Mouse (Mus musculus) left cerebral cortex, postnatal 25 days (tissue): ENCODE data around the gene Gm49388. TPM values are rescaled to one million over a fixed set of nuclear protein-coding genes. Genes with fewer than 3 reads are reported as not detected.

Source experiments
- DNase-seq, 2 experiments: peaks; one replicate each; pipeline ENCODE4 v3.0.0; 2022; ENCODE audit warnings: low spot score in 2 of 2, mixed read lengths in 1 of 2
- intact Hi-C: fragments of 180-260 bp; cut with DNase I; formaldehyde crosslinking; loops from one replicate; pipeline ENCODE4 v1.15.1; 2025
- total RNA-seq, 2 experiments: library from RNA; stranded (reverse); gene quantifications; 2 replicates each; pipeline ENCODE4 v1.2.3; 2021

The Gm49388 gene
- total RNA-seq, 2 experiments from 2014 or later: 3.5 to 4.5 TPM

GRCm38 (mm10) chr7:127798591-127798990, 13.2 kb downstream of the Gm49388 start:
- intact Hi-C loops: no loop called here
- DNase-seq: no peak

- intact Hi-C loops: no loop called here
- no peak for DNase-seq
These were observed 13.8 kb downstream of the Gm49388 start for GRCm38 (mm10) chr7:127799211-127799610.

- no peak for DNase-seq
- intact Hi-C loops: no loop called here
These were observed 14.3 kb downstream of the Gm49388 start for GRCm38 (mm10) chr7:127799738-127800137.

- DNase-seq: peak; percentile 78 to 89
- intact Hi-C loops: no loop called here
These were observed 15.1 kb downstream of the Gm49388 start, which contains the start of gene Hsd3b7 for GRCm38 (mm10) chr7:127800435-127801009. Hsd3b7 (plus strand) TSS chr7:127800604.

GRCm38 (mm10) chr7:127801010-127801621, 15.7 kb downstream of the Gm49388 start:
- DNase-seq: no peak
- intact Hi-C loops: no loop called here

- intact Hi-C loops: no loop called here
- DNase-seq: peak in 1 of 2 experiments; percentile 66
These were observed 16.9 kb downstream of the Gm49388 start for GRCm38 (mm10) chr7:127802313-127802712.

- DNase-seq: no peak
- intact Hi-C loops: loop anchor here (1.0 kb wide), 1 partner anchor 93 kb away; no protein-coding TSS in a partner anchor
These were observed 23.4 kb downstream of the Gm49388 start for GRCm38 (mm10) chr7:127808821-127809220.

- intact Hi-C loops: loop anchor here (1.0 kb wide), 1 partner anchor 92 kb away; no protein-coding TSS in a partner anchor
- DNase-seq: no peak
These were observed 24.4 kb downstream of the Gm49388 start for GRCm38 (mm10) chr7:127809846-127810245.

GRCm38 (mm10) chr7:127810650-127811049, 25.2 kb downstream of the Gm49388 start:
- intact Hi-C loops: no loop called here
- no peak for DNase-seq

- intact Hi-C loops: no loop called here
- no peak for DNase-seq
These were observed 25.8 kb downstream of the Gm49388 start for GRCm38 (mm10) chr7:127811240-127811639.

- no peak for DNase-seq
- intact Hi-C loops: no loop called here
These were observed 26.9 kb downstream of the Gm49388 start for GRCm38 (mm10) chr7:127812292-127812691.

GRCm38 (mm10) chr7:127813821-127814220, 28.4 kb downstream of the Gm49388 start:
- intact Hi-C loops: no loop called here
- DNase-seq: no peak

- intact Hi-C loops: no loop called here
- DNase-seq: peak; percentile 66 to 87
These were observed 29.0 kb downstream of the Gm49388 start for GRCm38 (mm10) chr7:127814241-127814921.

- intact Hi-C loops: no loop called here
- DNase-seq: no peak
These were observed 29.8 kb downstream of the Gm49388 start for GRCm38 (mm10) chr7:127815116-127815665.

GRCm38 (mm10) chr7:127815954-127816821, 30.8 kb downstream of the Gm49388 start:
- intact Hi-C loops: loop anchor here (1.0 kb wide), 1 partner anchor 25 kb away; no protein-coding TSS in a partner anchor
- DNase-seq: peak; percentile 69 to 95

- DNase-seq: no peak
- intact Hi-C loops: no loop called here
These were observed 31.6 kb downstream of the Gm49388 start for GRCm38 (mm10) chr7:127817053-127817452.

GRCm38 (mm10) chr7:127817776-127818175, 32.4 kb downstream of the Gm49388 start:
- DNase-seq: no peak
- intact Hi-C loops: no loop called here

GRCm38 (mm10) chr7:127820836-127821509, 35.6 kb downstream of the Gm49388 start:
- DNase-seq: no peak
- intact Hi-C loops: loop anchor here (5.0 kb wide), 1 partner anchor 56 kb away; the partner anchor contains the start of genes Zfp646 and Zfp668

- DNase-seq: no peak
- intact Hi-C loops: loop anchor here (5.0 kb wide), 1 partner anchor 55 kb away; the partner anchor contains the start of genes Zfp646 and Zfp668
These were observed 37.1 kb downstream of the Gm49388 start for GRCm38 (mm10) chr7:127822494-127822893.
